Mouse (Mus musculus) kidney, adult 9 months (tissue): Measurements from ENCODE around the gene Akap1.
"Not testable (repeated sequence)": the region's sequence is repeated elsewhere in the genome, so short reads cannot be mapped to it uniquely, and the experiment has no call there.

Source experiments
- DNase-seq: peaks from one replicate; pipeline ENCODE4 v3.0.0; 2022

The Akap1 gene

GRCm38 (mm10) chr11:88864458-88865197, at the start of gene Akap1:
Akap1 (minus strand) TSS chr11:88864586.
- DNase-seq: peak; percentile 98

GRCm38 (mm10) chr11:88909388-88910036, 45.1 kb upstream of the Akap1 start:
- peak; percentile 95 for DNase-seq

GRCm38 (mm10) chr11:88908557-88909211, 44.3 kb upstream of the Akap1 start:
- DNase-seq: peak; percentile 91

GRCm38 (mm10) chr11:88907886-88908285, 43.5 kb upstream of the Akap1 start:
- peak; percentile 62 for DNase-seq

GRCm38 (mm10) chr11:88905621-88906020, 41.2 kb upstream of the Akap1 start:
- DNase-seq: peak; percentile 91

- peak; percentile 43 for DNase-seq
Measured at GRCm38 (mm10) chr11:88904080-88904479, 39.7 kb upstream of the Akap1 start.

GRCm38 (mm10) chr11:88902762-88903161, 38.4 kb upstream of the Akap1 start:
- DNase-seq: peak; percentile 76

GRCm38 (mm10) chr11:88901341-88901802, 37.0 kb upstream of the Akap1 start:
- peak; percentile 58 for DNase-seq

- no peak for DNase-seq
Measured at GRCm38 (mm10) chr11:88899561-88899960, 35.2 kb upstream of the Akap1 start.

- DNase-seq: no peak
Measured at GRCm38 (mm10) chr11:88898380-88898763, 34.0 kb upstream of the Akap1 start.

GRCm38 (mm10) chr11:88897624-88898379, 33.4 kb upstream of the Akap1 start:
- peak; percentile 59 for DNase-seq

GRCm38 (mm10) chr11:88895800-88896232, 31.4 kb upstream of the Akap1 start:
- peak; percentile 67 for DNase-seq

- DNase-seq: not testable (repeated sequence)
Measured at GRCm38 (mm10) chr11:88895235-88895634, 30.8 kb upstream of the Akap1 start.

- DNase-seq: not testable (repeated sequence)
Measured at GRCm38 (mm10) chr11:88894279-88894678, 29.9 kb upstream of the Akap1 start.

- not testable (repeated sequence) for DNase-seq
Measured at GRCm38 (mm10) chr11:88893501-88893900, 29.1 kb upstream of the Akap1 start.

GRCm38 (mm10) chr11:88892789-88893188, 28.4 kb upstream of the Akap1 start:
- not testable (repeated sequence) for DNase-seq

GRCm38 (mm10) chr11:88891921-88892561, 27.7 kb upstream of the Akap1 start:
- peak; percentile 57 for DNase-seq

GRCm38 (mm10) chr11:88891446-88891845, 27.1 kb upstream of the Akap1 start:
- peak; percentile 60 for DNase-seq

- not testable (repeated sequence) for DNase-seq
Measured at GRCm38 (mm10) chr11:88890904-88891303, 26.5 kb upstream of the Akap1 start.

GRCm38 (mm10) chr11:88888996-88889395, 24.6 kb upstream of the Akap1 start:
- DNase-seq: no peak

- no peak for DNase-seq
Measured at GRCm38 (mm10) chr11:88884376-88885065, 20.1 kb upstream of the Akap1 start.

GRCm38 (mm10) chr11:88878011-88878410, 13.6 kb upstream of the Akap1 start:
- DNase-seq: no peak
